Mouse (Mus musculus): ENCODE measurements around the gene Vmn2r36.
"Not testable (repeated sequence)": the region's sequence is repeated elsewhere in the genome, so short reads cannot be mapped to it uniquely, and the experiment has no call there.

Vmn2r36 gene

DNA sequence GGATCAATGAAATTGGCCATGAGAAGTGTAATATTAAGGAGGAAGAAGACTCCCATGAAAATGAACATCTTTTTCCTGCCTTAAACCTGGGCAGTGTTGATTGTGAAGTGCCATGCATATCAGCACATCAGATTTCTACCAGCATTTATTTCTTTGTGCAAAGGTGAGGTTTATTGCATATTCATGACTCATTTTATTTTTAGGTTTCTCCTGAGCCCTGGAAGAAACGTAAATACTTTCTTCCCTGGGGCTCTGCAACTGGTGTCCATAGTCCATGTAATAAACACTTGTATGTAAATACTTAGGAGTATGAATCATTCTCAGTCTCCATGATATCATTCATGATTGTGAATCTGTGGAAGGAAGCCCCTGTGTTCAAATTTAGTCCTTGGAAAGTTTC, at the start of gene Vmn2r36:
Gene Vmn2r36, minus strand, starts transcription at position 101 of the 400 bp plus-strand sequence.
- not testable (repeated sequence) for DNase-seq

Data from thymus, postnatal 4 days (tissue).